Mouse (Mus musculus): ENCODE results near the gene Nkx2-1. TPM values are rescaled to one million over a fixed set of nuclear protein-coding genes. Genes with fewer than 3 reads are reported as not detected.
A peak's percentile ranks its signal among the peaks of the same experiment; 100 is the strongest.

Gene Nkx2-1
- polyA plus RNA-seq (2012; rRNA removed) (0.10 TPM in 1 of 2 replicates, not detected in the other), polyA plus RNA-seq (2014; fragmentation: Nextera tagmentation; extraction: Ambion mirVana) (not detected in 2 replicates)

DNA sequence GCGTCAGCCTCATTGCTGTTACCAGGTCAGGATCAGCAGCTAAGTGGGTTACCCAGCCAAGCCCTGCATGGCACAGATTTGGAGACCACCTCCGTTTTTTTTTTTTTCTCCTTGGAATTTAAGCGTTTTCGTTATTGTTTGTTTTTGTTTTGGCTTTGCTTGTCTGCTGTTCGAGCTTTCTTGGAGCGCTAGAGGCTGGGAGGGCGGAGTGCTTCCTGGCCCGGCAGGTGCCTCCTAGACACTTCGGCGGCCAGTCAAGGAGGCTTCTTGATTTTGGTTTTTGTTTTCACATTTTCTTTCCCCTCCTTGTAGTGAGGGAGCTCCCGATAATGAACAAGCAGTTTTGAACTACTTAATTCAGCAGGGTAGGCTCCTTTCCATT lies at the start of gene Nkx2-1:
Nkx2-1 (minus strand) TSS at position 25 of the 382 bp plus-strand sequence.
- H3K9ac ChIP-seq (replicated peaks) = no peak within 1 kb of the TSS
- TF ChIP-seq EP300 (IDR thresholded peaks at IDR 0.05; ENCODE audit: low read depth) (no peak), CTCF (IDR thresholded peaks at IDR 0.05; ENCODE audit: low read depth) (no peak)
- H3K27ac ChIP-seq = no peak within 1 kb of the TSS
- H3K27me3 ChIP-seq (ENCODE audit: control insufficient read depth, insufficient read depth, low read length) = peaks cover 93% of the 10 kb centered on the region
- no peak within 1 kb of the TSS for H3K4me2 ChIP-seq (ENCODE audit: low read depth)
- ATAC-seq (ENCODE audit: insufficient read depth) (no peak), DNase-seq (ENCODE audit: low read depth in 3 of 3, low spot score in 3 of 3) (no peak)
- WGBS (ENCODE audit: insufficient replicate concordance) = 3% methylated on average over 11 of the region's 11 CpGs
- no peaks in the 10 kb centered on the region for H3K9me3 ChIP-seq (ENCODE audit: control insufficient read depth, low read length)
- no peak within 1 kb of the TSS for H3K4me3 ChIP-seq (ENCODE audit: insufficient read depth in 1 of 2, low read depth in 2 of 2, low read length in 2 of 2)
- no peaks in the 10 kb centered on the region for H3K4me1 ChIP-seq (replicated peaks; ENCODE audit: control insufficient read depth in 2 of 2, insufficient read depth in 2 of 2, low read length in 1 of 2)
- no peaks in the 10 kb centered on the region for H3K36me3 ChIP-seq (replicated peaks; ENCODE audit: control insufficient read depth, insufficient read depth, low read depth)

DNA sequence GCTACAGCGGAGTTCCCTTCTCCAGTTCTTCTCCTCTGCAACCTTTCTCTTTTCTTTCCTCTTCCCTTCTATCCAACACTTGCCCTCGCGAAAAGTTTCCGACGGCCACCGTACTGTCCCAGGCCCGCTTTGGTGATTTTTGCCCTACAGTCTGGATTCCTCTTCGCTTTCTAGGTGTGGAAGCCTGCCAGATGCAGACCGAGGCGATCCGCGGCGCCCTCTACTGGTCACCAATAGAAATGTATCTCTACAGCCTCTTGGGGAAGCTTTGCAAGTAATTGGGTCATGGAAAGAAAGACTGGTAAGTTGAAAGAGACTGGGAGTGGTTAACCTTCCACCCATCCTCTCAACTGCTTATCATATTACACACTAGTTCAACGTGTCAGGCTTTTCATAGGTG lies 4.4 kb upstream of the Nkx2-1 start:
- ATAC-seq (ENCODE audit: insufficient read depth) (no peak), DNase-seq (ENCODE audit: low read depth in 3 of 3, low spot score in 3 of 3) (peak in 2 of 3 experiments; percentile 1 to 2)
- no peak overlapping the region for H3K4me3 ChIP-seq (ENCODE audit: insufficient read depth in 1 of 2, low read depth in 2 of 2, low read length in 2 of 2)
- 2% methylated on average over 14 of the region's 14 CpGs for WGBS (ENCODE audit: insufficient replicate concordance)
- TF ChIP-seq CTCF (IDR thresholded peaks at IDR 0.05; ENCODE audit: low read depth) = peak; percentile 76
- TF ChIP-seq EP300 (IDR thresholded peaks at IDR 0.05; ENCODE audit: low read depth) = no peak
- no peaks in the 10 kb centered on the region for H3K36me3 ChIP-seq (replicated peaks; ENCODE audit: control insufficient read depth, insufficient read depth, low read depth)
- H3K4me1 ChIP-seq (replicated peaks; ENCODE audit: control insufficient read depth in 2 of 2, insufficient read depth in 2 of 2, low read length in 1 of 2) = no peaks in the 10 kb centered on the region
- H3K9ac ChIP-seq (replicated peaks) = no peak overlapping the region
- no peak overlapping the region for H3K27ac ChIP-seq
- no peak overlapping the region for H3K4me2 ChIP-seq (ENCODE audit: low read depth)
- no peaks in the 10 kb centered on the region for H3K9me3 ChIP-seq (ENCODE audit: control insufficient read depth, low read length)
- H3K27me3 ChIP-seq (ENCODE audit: control insufficient read depth, insufficient read depth, low read length) = peaks cover 53% of the 10 kb centered on the region

DNA sequence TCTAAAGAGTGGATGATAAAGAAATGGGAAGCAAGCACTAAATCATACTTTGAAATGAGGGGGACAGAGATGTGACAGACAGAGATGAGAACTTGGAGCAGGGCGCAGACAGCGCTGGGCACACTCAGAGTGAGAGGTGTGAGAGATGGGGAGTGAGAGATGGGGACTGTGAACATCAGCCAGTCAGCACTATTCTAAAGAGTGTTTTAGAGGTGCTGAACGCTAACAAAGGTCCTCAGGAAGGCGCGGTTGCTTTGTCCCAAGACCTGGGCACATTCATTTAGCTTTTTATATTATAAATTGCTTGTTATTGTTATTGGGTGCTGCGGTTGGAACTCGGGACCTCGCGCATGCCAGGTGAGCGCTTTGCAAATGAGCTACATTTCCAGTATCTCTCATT lies 3.9 kb upstream of the Nkx2-1 start:
- no peak overlapping the region for H3K4me2 ChIP-seq (ENCODE audit: low read depth)
- 5% methylated on average over 10 of the region's 10 CpGs for WGBS (ENCODE audit: insufficient replicate concordance)
- no peak for TF ChIP-seq EP300 (IDR thresholded peaks at IDR 0.05; ENCODE audit: low read depth)
- TF ChIP-seq CTCF (IDR thresholded peaks at IDR 0.05; ENCODE audit: low read depth) = no peak

DNA sequence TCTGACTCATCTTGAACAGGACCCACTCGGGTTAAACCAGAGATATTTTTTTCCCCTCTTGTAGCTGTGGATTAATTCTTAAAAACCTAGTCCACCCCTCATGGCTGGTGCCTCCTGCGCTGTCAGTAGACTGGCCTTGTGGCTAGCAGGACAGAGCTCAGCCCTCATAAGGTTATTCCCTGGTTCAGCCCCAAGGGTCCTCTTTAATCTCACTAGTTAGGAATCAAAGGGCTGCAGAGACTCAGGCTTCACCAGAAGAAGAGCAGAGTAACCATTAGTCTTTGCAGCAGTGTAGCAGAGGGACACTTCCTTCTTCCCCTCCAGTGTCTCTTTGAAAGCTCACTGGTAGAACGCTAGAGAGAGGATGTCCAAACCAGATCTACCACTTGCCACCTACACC lies 1.9 kb upstream of the Nkx2-1 start:
- Histone ChIP-seq H3K4me2 (ENCODE audit: low read depth) (no peak overlapping the region), H3K4me1 (replicated peaks; ENCODE audit: control insufficient read depth in 2 of 2, insufficient read depth in 2 of 2, low read length in 1 of 2) (no peaks in the 10 kb centered on the region), H3K4me3 (ENCODE audit: insufficient read depth in 1 of 2, low read depth in 2 of 2, low read length in 2 of 2) (no peak overlapping the region), H3K9me3 (ENCODE audit: control insufficient read depth, low read length) (no peaks in the 10 kb centered on the region), H3K27me3 (ENCODE audit: control insufficient read depth, insufficient read depth, low read length) (peaks cover 78% of the 10 kb centered on the region), H3K27ac (no peak overlapping the region), H3K36me3 (replicated peaks; ENCODE audit: control insufficient read depth, insufficient read depth, low read depth) (no peaks in the 10 kb centered on the region), H3K9ac (replicated peaks) (no peak overlapping the region)
- WGBS (ENCODE audit: insufficient replicate concordance) = 1% methylated on average over 3 of the region's 3 CpGs
- no peak for TF ChIP-seq EP300 (IDR thresholded peaks at IDR 0.05; ENCODE audit: low read depth)
- TF ChIP-seq CTCF (IDR thresholded peaks at IDR 0.05; ENCODE audit: low read depth) = no peak
- no peak for ATAC-seq (ENCODE audit: insufficient read depth)
- DNase-seq (ENCODE audit: low read depth in 3 of 3, low spot score in 3 of 3) = no peak

More for the DNA sequence above, 3.9 kb upstream of the Nkx2-1 start:
- H3K4me3 ChIP-seq (ENCODE audit: insufficient read depth in 1 of 2, low read depth in 2 of 2, low read length in 2 of 2) = no peak overlapping the region
- H3K9me3 ChIP-seq (ENCODE audit: control insufficient read depth, low read length) = no peaks in the 10 kb centered on the region
- no peak overlapping the region for H3K27ac ChIP-seq
- H3K36me3 ChIP-seq (replicated peaks; ENCODE audit: control insufficient read depth, insufficient read depth, low read depth) = no peaks in the 10 kb centered on the region
- DNase-seq (ENCODE audit: low read depth in 3 of 3, low spot score in 3 of 3) (no peak), ATAC-seq (ENCODE audit: insufficient read depth) (no peak)
- H3K27me3 ChIP-seq (ENCODE audit: control insufficient read depth, insufficient read depth, low read length) = peaks cover 58% of the 10 kb centered on the region
- H3K4me1 ChIP-seq (replicated peaks; ENCODE audit: control insufficient read depth in 2 of 2, insufficient read depth in 2 of 2, low read length in 1 of 2) = no peaks in the 10 kb centered on the region
- H3K9ac ChIP-seq (replicated peaks) = no peak overlapping the region

DNA sequence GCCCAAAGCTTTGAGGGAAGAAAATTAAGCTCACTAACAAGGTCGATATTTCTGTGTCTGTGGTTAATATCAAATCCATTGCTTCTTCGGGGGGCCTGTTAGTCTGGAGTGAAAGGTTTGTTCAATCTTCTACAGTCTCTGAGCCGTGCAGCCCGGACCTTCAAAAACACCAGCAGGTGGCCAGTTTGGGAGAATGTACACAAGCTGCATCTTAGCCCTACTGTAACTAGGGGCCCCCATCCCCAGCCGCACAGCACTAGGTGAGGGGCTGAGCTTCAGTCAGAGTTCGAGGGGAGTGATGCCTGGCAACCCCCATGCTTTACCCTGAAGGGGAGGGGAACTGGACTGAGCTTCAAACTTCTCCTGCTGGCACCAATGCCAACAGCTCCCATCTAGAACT lies 1.2 kb upstream of the Nkx2-1 start:
- 4% methylated on average over 6 of the region's 6 CpGs for WGBS (ENCODE audit: insufficient replicate concordance)
- H3K4me2 ChIP-seq (ENCODE audit: low read depth) = no peak overlapping the region

More for the DNA sequence above, 1.2 kb upstream of the Nkx2-1 start:
- Histone ChIP-seq H3K36me3 (replicated peaks; ENCODE audit: control insufficient read depth, insufficient read depth, low read depth) (no peaks in the 10 kb centered on the region), H3K9ac (replicated peaks) (no peak overlapping the region), H3K9me3 (ENCODE audit: control insufficient read depth, low read length) (no peaks in the 10 kb centered on the region), H3K27ac (no peak overlapping the region), H3K4me1 (replicated peaks; ENCODE audit: control insufficient read depth in 2 of 2, insufficient read depth in 2 of 2, low read length in 1 of 2) (no peaks in the 10 kb centered on the region), H3K27me3 (ENCODE audit: control insufficient read depth, insufficient read depth, low read length) (peaks cover 84% of the 10 kb centered on the region), H3K4me3 (ENCODE audit: insufficient read depth in 1 of 2, low read depth in 2 of 2, low read length in 2 of 2) (no peak overlapping the region)
- TF ChIP-seq EP300 (IDR thresholded peaks at IDR 0.05; ENCODE audit: low read depth) = no peak
- no peak for TF ChIP-seq CTCF (IDR thresholded peaks at IDR 0.05; ENCODE audit: low read depth)
- DNase-seq (ENCODE audit: low read depth in 3 of 3, low spot score in 3 of 3) = no peak
- ATAC-seq (ENCODE audit: insufficient read depth) = no peak

Data from liver, embryonic 14.5 days (tissue).